Mouse (Mus musculus): Measurements from ENCODE around the gene Zfp760.
A peak's percentile ranks its signal among the peaks of the same experiment; 100 is the strongest.
"Not testable (repeated sequence)": the region's sequence is repeated elsewhere in the genome, so short reads cannot be mapped to it uniquely, and the experiment has no call there.

Zfp760 gene

DNA sequence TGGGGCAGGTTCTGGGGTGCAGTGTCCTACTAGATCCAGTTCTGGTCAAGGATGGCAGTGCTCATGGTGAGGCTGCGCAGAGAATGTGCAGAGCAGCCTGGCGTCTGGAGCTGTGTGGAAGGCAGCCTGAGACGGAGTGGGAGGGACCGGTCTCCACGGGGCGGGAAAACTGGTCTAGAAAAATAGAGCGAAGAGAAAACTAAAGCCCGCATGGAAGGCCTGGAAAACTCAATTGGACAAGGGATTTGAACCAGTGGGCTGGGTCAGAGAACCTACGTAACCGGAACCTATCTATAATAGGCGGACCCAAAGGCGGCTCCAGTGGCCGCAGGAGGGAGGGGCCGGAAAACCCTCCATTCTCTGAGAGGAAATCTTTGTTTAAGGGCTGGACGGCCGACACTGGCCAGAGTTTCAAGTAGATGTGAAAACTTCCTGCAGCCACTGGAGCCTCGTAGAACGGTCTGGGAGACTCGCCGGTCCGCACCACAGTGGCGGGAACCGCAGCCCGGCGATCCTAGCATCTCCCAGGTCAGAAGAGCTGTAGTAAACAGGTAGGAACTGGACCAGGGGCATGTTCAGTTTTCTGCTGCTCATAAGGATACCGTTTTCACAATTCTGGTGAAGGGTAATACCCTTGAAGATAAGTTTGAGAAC is at the start of gene Zfp760:
Zfp760 (plus strand) TSS at position 399 of the 654 bp plus-strand sequence.
- DNase-seq, result peak; percentile 97

DNA sequence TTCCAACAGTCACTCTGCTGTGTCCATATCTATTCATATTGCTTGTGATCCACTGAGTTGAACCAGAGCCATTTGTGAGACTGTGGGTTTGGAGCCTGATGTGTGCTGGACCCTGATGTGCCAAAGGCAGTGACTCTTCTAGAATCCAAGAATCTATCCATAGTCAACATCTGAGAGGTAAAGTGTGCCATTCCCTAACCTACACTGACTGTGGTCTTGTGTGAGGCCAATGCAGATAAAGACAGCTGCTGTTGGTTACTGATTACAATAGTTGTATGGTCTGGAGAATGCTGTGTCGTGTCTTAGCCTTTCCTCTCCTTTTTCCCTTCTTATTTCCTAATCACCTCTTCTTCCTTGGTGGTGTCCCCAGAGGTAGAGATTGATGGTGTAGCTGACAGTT is 28.7 kb upstream of the Zfp760 start:
- DNase-seq, result not testable (repeated sequence)

DNA sequence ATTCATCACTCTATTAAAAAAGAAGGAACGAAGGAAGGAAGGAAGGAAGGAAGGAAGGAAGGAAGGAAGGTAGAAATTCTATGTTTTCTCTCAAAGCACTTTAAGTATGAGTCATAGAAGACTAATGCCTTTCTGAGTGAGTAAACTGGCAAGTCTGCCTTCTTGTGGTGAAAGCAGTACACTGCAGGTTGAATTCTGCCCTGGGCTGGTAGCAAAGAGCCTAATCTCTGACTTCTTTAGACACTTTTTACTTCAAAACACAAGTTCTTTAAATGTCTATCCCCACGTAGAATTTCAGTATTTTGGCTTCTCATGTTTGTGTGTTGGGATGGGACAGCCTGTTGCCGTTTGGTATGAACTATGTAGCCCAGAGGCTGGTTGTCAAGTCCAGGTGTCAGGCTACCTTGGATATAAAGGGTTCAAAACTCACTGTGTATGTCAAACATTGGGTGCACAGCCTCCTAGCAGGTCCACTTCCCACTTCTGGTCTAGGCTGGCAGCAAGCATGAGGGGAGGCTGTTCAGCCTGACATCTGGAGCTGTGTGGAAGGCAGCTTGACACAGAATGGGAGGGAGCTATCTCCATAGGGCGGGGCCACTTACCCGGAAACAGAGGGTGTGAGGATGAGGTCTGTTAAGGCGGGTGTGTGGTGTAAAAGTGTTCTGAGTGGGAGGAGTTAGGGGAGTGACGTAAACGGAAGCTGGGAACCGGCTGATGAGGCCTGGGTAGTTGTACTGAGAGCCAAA is 28.1 kb upstream of the Zfp760 start:
- peak; percentile 96 for DNase-seq

DNA sequence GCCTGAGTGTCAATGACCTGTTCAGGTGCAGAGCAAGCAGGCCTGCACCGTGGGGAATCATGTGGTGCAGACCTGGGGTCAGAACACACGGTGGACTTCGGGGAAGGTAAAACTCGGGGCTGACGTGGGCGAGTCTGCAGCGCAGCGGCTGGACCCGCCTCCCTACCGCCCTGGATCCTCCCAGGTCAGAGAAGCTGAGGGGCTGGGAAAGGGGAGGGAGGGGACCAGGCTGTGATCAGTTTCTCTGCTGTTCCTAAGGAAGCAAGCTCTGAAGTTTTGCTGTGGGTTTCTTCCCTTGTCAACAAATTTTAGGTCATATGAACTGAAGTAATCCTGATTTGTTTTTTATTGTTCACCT is 27.5 kb upstream of the Zfp760 start:
- not testable (repeated sequence) for DNase-seq

DNA sequence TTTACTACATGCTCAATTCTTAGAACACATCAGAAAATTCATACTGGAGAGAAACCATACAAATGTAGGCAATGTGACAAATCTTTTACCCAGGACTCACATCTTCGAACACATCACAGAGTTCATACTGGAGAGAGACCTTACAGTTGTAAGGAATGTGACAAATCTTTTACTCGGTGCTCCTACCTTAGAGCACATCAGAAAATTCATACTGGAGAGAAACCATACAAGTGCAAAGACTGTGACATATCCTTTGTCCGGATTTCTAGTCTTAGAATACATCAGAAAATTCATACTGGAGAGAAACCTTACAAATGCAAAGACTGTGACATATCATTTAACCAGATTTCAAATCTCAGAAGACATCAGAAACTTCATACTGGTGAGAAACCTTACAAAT is 16.0 kb upstream of the Zfp760 start, which contains the start of gene Gm10226:
Gm10226 (plus strand) TSS at position 301 of the 400 bp plus-strand sequence.
- no peak for DNase-seq

DNA sequence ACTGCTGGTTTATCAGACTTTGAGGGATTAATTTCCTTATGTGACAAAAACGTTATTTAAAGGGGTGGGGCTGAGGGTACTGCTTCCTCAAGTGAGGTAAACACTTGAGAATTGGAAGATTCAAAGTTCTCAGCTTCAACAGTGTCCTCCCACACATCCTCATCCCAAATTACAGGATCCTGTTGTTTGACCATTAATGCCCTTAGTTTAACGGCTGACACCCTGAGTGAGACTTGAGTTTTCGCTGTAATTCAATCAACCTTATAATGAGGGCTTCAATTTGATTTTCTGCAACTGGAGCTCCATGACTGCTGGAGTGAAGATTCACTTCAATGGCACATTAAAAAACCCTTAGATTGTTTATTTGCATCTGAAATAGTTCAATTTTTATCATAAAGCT is 14.2 kb upstream of the Zfp760 start:
- no peak for DNase-seq

DNA sequence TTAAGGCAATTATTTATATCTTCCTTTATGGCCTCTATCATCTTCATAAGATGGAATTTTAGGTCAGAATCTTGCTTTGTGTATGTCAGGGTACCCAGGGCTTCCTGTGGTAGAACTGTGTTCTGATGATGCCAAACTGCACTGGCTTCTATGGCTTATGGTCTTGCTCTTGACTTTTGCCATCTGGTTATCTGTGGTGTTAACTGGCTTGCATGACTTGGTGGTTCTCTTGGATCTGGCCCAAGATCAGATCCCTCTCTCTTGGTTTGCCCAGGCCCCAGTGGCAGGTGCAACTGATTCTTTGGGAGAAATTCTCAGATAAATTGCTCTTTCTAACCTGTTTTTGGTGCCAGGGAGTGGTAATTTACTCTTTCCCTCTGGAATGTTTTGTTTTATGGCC is 11.5 kb upstream of the Zfp760 start:
- no peak for DNase-seq

DNA sequence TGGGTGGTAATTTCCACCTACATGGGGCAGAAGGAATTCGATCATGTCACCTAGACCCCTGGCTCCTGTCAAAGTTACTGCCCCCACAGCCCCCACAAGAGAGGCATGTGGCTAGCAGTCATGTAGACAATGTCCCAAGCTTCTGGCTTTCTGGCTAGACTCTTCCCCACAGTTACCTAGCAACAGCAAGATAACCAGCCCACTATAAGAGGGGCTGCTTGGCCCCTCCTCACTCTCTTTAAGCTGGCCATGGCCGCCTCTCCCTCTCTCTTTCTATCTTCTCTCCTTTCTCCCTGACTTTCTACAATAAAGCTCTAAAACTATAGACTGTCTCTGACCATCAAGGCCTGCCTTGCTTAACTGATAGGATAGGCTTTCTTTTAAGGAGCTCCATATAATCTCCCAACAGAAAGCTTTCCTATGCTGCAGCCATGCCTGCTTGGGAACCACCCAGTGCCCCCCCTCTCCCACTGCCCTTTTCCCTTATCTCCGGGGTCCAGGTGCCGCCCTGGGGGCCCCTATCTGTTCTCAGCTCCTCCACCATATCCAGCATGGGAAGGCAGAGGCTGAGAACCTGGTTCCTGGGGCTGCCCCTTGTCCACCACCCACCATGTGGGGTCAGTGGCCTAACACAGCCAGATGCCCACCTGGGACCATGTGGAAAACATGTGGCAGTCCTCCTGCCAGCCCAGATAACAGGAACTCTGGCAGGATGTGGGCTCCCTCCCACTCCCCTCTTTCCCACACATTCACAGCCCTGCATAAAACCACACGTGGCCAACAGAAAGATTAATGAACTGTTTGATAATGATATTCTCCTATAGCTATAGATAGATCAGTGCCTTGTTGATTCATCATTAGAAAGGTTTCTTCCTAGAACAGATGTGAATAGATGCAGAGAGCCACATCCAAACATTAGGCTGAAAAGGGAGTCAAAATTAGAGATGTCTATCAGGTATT is 5.0 kb upstream of the Zfp760 start:
- no peak for DNase-seq

DNA sequence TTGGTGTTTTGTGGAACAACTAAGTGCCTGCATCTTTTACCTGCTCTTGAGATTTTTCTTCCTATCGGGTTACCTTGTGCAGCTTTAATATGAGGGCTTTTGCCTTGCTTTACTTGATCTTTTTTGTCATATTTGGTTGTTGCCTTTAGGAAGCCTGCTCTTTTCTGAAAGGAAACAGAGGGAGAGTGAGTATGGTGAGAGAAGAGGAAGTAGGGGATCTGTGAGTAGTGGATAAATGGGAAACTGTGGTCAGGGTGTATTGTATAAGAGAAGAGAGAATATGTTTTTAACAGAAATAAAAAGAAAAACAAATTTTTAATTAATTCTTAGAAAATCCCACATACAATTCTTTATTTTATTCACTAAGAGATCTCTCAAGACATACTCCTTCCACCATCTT is 4.1 kb upstream of the Zfp760 start:
- DNase-seq, result no peak

DNA sequence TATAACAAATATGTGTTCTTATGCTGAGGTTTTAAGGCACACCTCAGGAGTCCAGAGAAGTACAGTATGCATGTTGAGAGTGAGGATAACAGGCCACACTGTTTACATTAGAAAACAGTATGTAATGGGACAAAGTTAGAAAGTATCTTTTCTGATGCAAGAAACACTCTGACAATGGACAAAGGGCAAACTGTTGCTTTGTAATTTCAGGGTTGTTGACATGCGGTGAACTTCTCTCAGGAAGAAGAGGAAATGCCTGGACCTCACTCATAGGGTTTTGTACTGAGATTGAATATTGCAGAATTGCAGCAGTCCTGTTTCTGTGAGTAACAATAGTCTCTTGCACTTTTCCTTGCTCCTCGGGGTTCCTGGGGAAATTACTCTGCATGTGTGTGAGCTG is 860 bp downstream of the Zfp760 start:
- DNase-seq, result peak; percentile 6

DNA sequence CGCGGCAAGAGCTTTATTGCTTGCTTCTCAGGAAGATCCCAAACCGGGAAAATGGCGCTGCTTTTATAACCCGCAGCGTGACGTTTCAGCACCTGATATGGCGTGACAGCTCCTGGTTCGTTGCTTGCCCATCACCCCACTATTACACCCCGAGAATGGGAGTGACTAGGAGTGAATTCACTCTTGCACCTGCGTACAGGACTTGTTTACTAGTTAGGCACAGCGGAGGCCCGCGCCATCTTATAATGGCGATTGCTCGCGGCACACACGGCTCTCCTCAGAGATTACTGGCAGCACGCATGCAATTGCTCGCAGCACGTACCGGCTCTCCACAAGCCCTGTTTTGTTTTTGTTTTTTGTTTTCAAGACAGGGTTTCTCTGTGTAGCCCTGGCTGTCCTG is 23.0 kb downstream of the Zfp760 start, which contains the start of gene Zfp229:
Zfp229 (plus strand) TSS at position 301 of the 400 bp plus-strand sequence.
- DNase-seq, result not testable (repeated sequence)

DNA sequence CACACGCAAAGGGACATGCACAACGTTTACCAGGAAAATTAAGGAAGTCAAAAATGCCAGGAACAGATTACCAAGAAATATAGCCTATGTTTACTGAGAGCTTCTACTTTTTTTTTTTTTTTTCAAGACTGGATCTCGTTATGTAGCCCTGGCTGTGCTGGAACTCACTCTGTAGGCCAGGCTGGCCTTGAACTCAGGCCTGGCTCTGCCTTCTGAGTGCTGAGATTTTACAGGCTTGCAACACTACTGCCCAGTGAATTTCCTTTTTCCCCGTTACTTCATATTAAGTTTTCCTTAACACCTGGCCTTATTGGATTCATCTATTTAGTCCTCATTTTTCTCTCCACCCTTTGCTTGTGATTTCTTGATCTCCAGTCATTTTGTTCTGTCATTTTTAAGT is 25.5 kb downstream of the Zfp760 start:
- no peak for DNase-seq

DNA sequence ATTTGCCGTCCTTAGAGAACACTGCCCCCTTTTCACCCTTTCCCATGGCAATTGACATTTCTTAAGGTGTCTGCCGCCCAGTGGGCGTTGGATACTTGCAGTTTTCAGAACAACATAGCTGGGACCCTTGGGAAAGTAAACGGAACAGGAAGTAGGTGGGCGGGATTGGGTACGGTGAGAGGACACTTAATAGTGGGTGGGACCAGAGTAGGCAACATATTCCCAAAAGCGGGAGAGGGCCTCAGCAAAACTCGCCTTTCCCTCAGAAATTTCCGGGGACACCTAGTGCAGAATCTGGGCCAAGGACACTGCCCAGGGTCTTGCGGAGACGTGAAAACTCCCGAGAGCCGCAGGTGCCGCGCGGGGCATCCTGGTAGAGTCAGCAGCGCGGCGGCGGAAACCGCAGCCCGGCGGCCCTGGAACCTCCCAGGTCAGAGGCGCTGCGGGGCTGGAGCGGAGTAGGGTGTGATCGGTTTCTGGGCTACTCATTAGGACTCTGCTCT is 26.0 kb downstream of the Zfp760 start:
- DNase-seq, result peak; percentile 90

DNA sequence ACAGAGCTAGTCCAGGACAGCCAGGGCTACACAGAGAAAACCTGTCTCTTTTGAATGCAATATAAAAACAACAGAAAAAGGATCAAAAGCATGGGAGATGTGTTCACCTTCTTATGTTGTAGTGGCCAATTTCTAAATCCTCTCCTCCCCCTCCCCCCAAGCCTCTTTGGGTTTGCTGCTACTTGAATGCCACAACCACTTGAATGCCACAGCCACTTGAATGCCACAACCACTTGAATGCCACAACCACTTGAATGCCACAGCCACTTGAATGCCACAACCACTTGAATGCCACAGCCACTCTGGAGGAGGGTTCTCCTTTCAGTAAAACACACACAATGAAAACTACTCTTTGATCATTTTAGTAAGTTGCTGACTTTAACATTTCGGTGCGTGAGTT is 45.2 kb downstream of the Zfp760 start:
- DNase-seq, result peak; percentile 75

DNA sequence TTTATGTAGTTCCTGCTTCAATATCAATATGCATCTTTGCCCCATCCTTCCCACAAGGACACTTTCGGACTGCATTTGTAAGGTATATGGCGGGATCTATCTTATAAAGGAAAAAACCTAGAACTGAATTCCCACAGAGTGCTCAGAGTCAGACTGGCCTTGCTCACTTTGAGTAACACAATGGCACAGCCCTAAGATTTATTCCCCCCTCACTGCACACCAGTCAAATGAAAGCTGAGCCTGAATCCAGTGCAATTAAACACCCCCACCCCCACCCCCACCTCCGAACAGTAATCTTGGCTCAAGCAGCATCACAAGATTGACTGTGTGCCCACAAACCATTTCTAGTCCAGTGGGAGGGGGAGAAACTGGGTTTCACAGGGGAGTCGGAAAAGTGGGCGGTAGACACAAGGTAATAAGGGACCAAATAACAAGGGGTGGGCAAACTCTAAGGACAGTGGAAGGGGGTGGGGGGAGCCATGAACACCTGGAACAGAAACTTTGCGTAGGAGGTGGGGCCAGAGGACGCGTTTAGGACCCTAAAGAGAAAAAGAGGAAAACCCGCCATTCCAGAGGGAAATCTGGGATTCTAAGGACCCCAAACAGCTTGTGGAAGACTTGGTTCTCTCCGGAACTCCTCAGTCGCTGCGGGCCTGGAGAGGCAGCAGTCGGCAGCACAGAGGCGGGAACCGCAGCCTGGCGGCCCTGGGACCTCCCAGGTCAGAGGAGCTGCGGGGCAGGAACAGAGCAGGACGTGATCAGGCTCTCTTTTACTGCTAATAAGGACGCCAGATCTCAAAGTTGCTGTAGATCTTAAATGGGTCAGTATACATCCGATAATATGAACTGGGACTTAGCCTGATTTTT is 46.0 kb downstream of the Zfp760 start:
- DNase-seq, result peak; percentile 9

DNA sequence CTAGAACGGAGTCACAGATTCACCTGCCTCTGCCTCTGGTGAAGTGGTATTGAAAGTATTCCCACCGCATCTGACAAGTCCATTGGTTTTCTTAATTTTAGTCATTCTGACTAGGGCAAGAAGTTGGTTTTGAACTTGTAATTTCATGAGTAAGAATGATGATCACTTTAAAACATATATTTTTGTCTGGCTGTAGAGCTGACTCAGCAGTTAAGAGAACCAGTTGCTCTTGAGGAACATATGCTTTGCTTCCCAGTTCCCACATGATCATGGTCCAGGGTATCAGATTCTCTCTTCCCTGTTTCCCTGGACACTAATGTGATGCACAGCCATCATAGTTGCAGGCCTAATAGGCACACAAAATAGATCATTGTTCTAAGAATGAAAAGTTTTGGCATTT is 62.8 kb downstream of the Zfp760 start:
- no peak for DNase-seq

Data from lung, postnatal 36 days (tissue).